Mouse (Mus musculus) hindbrain, embryonic 14.5 days (tissue): ENCODE measurements around the gene Gm11639. TPM values are rescaled to one million over a fixed set of nuclear protein-coding genes. Genes with fewer than 3 reads are reported as not detected.
A peak's percentile ranks its signal among the peaks of the same experiment; 100 is the strongest.

Source experiments
- ATAC-seq: fragments of 200-750 bp; cut with Nextera tagmentation; 2 replicates; pipeline ENCODE4 v1.8.0; 2017; ENCODE audit warnings: moderate number of reproducible peaks, mild to moderate bottlenecking, moderate TSS enrichment, moderate library complexity; ENCODE audit not compliant: low FRiP score
- DNase-seq: peaks from one replicate; pipeline ENCODE4 v3.0.0-alpha.2; 2015; ENCODE audit warnings: low spot score
- H3K27ac ChIP-seq: fragments of 300-500 bp; sonication (generic); 2 replicates; pipeline ENCODE4 v1.5.1; 2014; ENCODE audit warnings: mild to moderate bottlenecking, moderate library complexity
- H3K27me3 ChIP-seq: fragments of 300-500 bp; sonication (generic); 2 replicates; pipeline ENCODE4 v1.6.1; 2014; ENCODE audit warnings: mild to moderate bottlenecking, low read length, mixed read lengths; ENCODE audit not compliant: control insufficient read depth, insufficient read depth
- H3K36me3 ChIP-seq: fragments of 300-500 bp; sonication (generic); replicated peaks from 2 replicates; pipeline ENCODE4 v1.6.1; 2014; ENCODE audit not compliant: control insufficient read depth, insufficient read depth
- H3K4me1 ChIP-seq: fragments of 300-500 bp; sonication (generic); replicated peaks from 2 replicates; pipeline ENCODE4 v1.6.1; 2014; ENCODE audit warnings: antibody characterized with exemption, low read length, mixed read lengths; ENCODE audit not compliant: control insufficient read depth, insufficient read depth
- H3K4me2 ChIP-seq: fragments of 300-500 bp; sonication (generic); replicated peaks from 2 replicates; pipeline ENCODE4 v1.6.1; 2014; ENCODE audit warnings: mild to moderate bottlenecking, moderate library complexity
- H3K4me3 ChIP-seq: fragments of 300-500 bp; sonication (generic); replicated peaks from 2 replicates; pipeline ENCODE4 v1.5.1; 2014; ENCODE audit warnings: mild to moderate bottlenecking, low read length
- H3K9ac ChIP-seq: fragments of 300-500 bp; sonication (generic); 2 replicates; pipeline ENCODE4 v1.6.1; 2014
- H3K9me3 ChIP-seq: fragments of 300-500 bp; sonication (generic); 2 replicates; pipeline ENCODE4 v1.6.1; 2016; ENCODE audit warnings: low read length; ENCODE audit not compliant: control insufficient read depth
- WGBS: fragments of 180-500 bp; shearing (Covaris S2); extraction: QIAGEN DNeasy Blood & Tissue Kit; methylation state at CpG from one replicate; pipeline ENCODE4 v1.1.7; 2014; 5-methylcytosine and 5-hydroxymethylcytosine counted together
- polyA plus RNA-seq: library from polyadenylated mRNA; unstranded; fragments of >200 nt; fragmentation: Nextera tagmentation; extraction: Ambion mirVana; gene quantifications from 2 replicates; pipeline ENCODE4 v1.2.1, GENCODE M21; 2014

The Gm11639 gene
- polyA plus RNA-seq, result 0.03 and 0.21 TPM in 2 replicates

DNA sequence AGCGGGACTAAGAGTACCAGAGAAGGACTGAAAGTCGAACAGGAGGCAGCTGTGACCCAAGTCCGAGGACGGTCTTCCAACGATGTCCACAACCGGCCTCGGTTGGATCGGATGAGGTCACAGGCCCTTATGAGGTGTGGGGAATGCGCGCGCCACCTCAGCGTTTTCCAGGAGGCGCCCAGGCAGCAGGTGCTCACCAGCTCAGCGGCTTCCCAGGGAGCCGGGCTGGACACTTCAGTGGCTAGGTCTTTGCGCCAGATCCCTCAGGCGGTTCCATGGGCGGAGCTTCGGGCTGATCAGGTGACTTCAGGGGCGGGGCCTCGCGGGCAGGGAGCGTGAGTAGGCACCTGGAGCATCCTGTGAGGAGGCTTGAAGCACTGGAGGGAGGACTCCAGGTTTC is at the start of gene Gm11639:
TSS of gene Gm11639 (plus strand) at position 160 of the 400 bp plus-strand sequence.
- no peaks in the 10 kb centered on the region for H3K36me3 ChIP-seq
- H3K4me1 ChIP-seq, result no peaks in the 10 kb centered on the region
- no peak within 1 kb of the TSS for H3K9ac ChIP-seq
- no peak within 1 kb of the TSS for H3K27ac ChIP-seq
- no peak within 1 kb of the TSS for H3K4me3 ChIP-seq
- peak within 1 kb of the TSS; percentile 19; the same call in 1 of the 2 replicates for H3K4me2 ChIP-seq
- no peaks in the 10 kb centered on the region for H3K27me3 ChIP-seq
- no peak for ATAC-seq
- H3K9me3 ChIP-seq, result no peaks in the 10 kb centered on the region
- WGBS, result 31% methylated on average over 23 of the region's 23 CpGs
- no peak for DNase-seq

DNA sequence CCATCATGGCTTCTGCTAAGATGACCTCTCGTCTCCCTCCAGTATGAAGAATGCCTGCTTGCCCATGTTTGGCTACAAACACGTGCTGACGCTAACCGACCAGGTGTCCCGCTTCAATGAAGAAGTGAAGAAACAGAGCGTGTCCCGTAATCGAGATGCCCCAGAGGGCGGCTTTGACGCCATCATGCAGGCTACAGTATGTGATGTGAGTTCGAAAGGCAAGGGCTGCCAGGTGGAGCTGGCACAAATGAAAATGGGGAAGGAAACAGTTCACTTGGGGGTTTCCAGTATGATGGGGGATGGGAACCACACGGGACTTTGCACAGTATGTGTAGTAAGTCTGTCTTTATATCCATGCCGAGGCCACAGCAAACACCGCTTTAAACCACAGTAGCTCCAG is 48.5 kb upstream of the Gm11639 start:
- DNase-seq (no peak), ATAC-seq (no peak)
- 94% methylated on average over 14 of the region's 14 CpGs for WGBS
- no peak overlapping the region for H3K4me2 ChIP-seq
- no peaks in the 10 kb centered on the region for H3K27me3 ChIP-seq
- no peaks in the 10 kb centered on the region for H3K36me3 ChIP-seq
- no peak overlapping the region for H3K9ac ChIP-seq
- no peaks in the 10 kb centered on the region for H3K9me3 ChIP-seq
- no peak overlapping the region for H3K27ac ChIP-seq
- H3K4me1 ChIP-seq, result no peaks in the 10 kb centered on the region
- no peak overlapping the region for H3K4me3 ChIP-seq

GRCm38 (mm10) chr11:104638006-104638405 is 47.5 kb upstream of the Gm11639 start:
- Histone ChIP-seq H3K9ac (no peak overlapping the region), H3K27ac (no peak overlapping the region), H3K36me3 (no peaks in the 10 kb centered on the region), H3K9me3 (no peaks in the 10 kb centered on the region), H3K4me3 (no peak overlapping the region), H3K4me2 (no peak overlapping the region), H3K27me3 (no peaks in the 10 kb centered on the region), H3K4me1 (no peaks in the 10 kb centered on the region)
- no peak for DNase-seq
- WGBS, result 52% methylated on average over 5 of the region's 5 CpGs
- ATAC-seq, result no peak

DNA sequence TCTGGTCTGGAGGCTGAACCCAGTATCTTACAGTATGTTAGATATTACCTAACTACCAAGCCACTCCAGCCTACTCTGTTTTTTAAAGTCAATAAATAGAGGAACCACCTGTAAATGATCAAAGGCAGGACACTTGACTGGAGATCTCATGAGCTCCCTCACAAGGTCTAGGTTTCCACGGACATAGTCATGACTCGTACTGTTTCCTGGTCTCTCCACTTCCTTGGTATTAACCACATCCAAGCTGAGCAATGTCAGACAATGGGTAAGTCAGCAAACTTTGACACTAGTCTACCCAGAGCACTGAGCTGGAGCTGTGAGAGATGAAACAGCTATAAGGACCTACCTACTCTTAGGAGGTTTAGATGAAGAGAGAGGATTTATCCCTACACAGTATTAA is 46.6 kb upstream of the Gm11639 start:
- DNase-seq (no peak), ATAC-seq (no peak)
- Histone ChIP-seq H3K9ac (no peak overlapping the region), H3K4me1 (no peaks in the 10 kb centered on the region), H3K27me3 (no peaks in the 10 kb centered on the region), H3K9me3 (no peaks in the 10 kb centered on the region), H3K4me3 (no peak overlapping the region), H3K4me2 (no peak overlapping the region), H3K36me3 (no peaks in the 10 kb centered on the region), H3K27ac (no peak overlapping the region)
- WGBS, result 84% methylated on average over 2 of the region's 2 CpGs

GRCm38 (mm10) chr11:104639634-104640033 is 45.9 kb upstream of the Gm11639 start:
- H3K4me1 ChIP-seq, result no peaks in the 10 kb centered on the region
- WGBS, result 87% methylated on average over 9 of the region's 9 CpGs
- no peaks in the 10 kb centered on the region for H3K36me3 ChIP-seq

DNA sequence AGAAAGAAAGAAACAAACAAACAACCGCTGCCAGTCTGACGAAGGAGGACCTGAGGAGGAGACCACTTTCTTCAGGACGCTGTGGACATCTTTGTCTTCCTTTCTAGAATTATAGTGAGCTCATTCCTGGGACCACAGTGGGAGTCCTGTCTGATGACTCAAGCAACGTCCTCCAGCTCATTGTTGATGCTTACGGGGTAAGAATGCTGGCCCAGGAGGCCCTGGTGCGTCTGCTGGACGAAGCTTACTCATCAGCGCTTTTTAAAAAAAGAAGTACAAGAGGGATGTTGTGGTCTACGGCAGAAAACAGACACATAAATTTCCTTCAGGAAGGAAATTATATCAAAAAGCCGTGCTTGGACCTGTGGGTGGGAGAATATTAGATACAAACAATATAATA is 44.6 kb upstream of the Gm11639 start:
- DNase-seq (no peak), ATAC-seq (no peak)
- 79% methylated on average over 10 of the region's 10 CpGs for WGBS
- Histone ChIP-seq H3K27ac (no peak overlapping the region), H3K4me3 (no peak overlapping the region), H3K9me3 (no peaks in the 10 kb centered on the region), H3K4me1 (no peaks in the 10 kb centered on the region), H3K36me3 (no peaks in the 10 kb centered on the region), H3K4me2 (no peak overlapping the region), H3K9ac (no peak overlapping the region), H3K27me3 (no peaks in the 10 kb centered on the region)

More at GRCm38 (mm10) chr11:104639634-104640033, 45.9 kb upstream of the Gm11639 start:
- ATAC-seq, result no peak
- no peak overlapping the region for H3K27ac ChIP-seq
- H3K4me2 ChIP-seq, result no peak overlapping the region
- DNase-seq, result no peak
- H3K27me3 ChIP-seq, result no peaks in the 10 kb centered on the region
- no peaks in the 10 kb centered on the region for H3K9me3 ChIP-seq
- no peak overlapping the region for H3K4me3 ChIP-seq
- no peak overlapping the region for H3K9ac ChIP-seq

- ATAC-seq (no peak), DNase-seq (no peak)
- 69% methylated on average over 4 of the region's 4 CpGs for WGBS
Observed at GRCm38 (mm10) chr11:104643236-104643635, 42.3 kb upstream of the Gm11639 start.

GRCm38 (mm10) chr11:104645402-104645801 is 40.1 kb upstream of the Gm11639 start:
- Histone ChIP-seq H3K36me3 (no peaks in the 10 kb centered on the region), H3K4me2 (no peak overlapping the region), H3K27me3 (no peaks in the 10 kb centered on the region), H3K9me3 (no peaks in the 10 kb centered on the region), H3K4me1 (no peaks in the 10 kb centered on the region), H3K27ac (no peak overlapping the region), H3K4me3 (no peak overlapping the region), H3K9ac (no peak overlapping the region)
- DNase-seq, result no peak
- no peak for ATAC-seq
- WGBS, result 95% methylated on average over 6 of the region's 6 CpGs

More at GRCm38 (mm10) chr11:104643236-104643635, 42.3 kb upstream of the Gm11639 start:
- H3K36me3 ChIP-seq, result no peaks in the 10 kb centered on the region
- no peak overlapping the region for H3K4me2 ChIP-seq
- no peak overlapping the region for H3K27ac ChIP-seq
- no peak overlapping the region for H3K4me3 ChIP-seq
- no peak overlapping the region for H3K9ac ChIP-seq
- H3K4me1 ChIP-seq, result no peaks in the 10 kb centered on the region
- H3K9me3 ChIP-seq, result no peaks in the 10 kb centered on the region
- no peaks in the 10 kb centered on the region for H3K27me3 ChIP-seq

- WGBS, result 79% methylated on average over 4 of the region's 4 CpGs
- H3K27ac ChIP-seq, result no peak overlapping the region
- ATAC-seq, result no peak
- H3K9me3 ChIP-seq, result no peaks in the 10 kb centered on the region
- DNase-seq, result no peak
- no peak overlapping the region for H3K4me2 ChIP-seq
- H3K9ac ChIP-seq, result no peak overlapping the region
- no peak overlapping the region for H3K4me3 ChIP-seq
- H3K4me1 ChIP-seq, result no peaks in the 10 kb centered on the region
- no peaks in the 10 kb centered on the region for H3K36me3 ChIP-seq
- H3K27me3 ChIP-seq, result no peaks in the 10 kb centered on the region
Observed at GRCm38 (mm10) chr11:104646173-104646572, 39.3 kb upstream of the Gm11639 start.

GRCm38 (mm10) chr11:104646611-104647010 is 38.9 kb upstream of the Gm11639 start:
- Histone ChIP-seq H3K27me3 (no peaks in the 10 kb centered on the region), H3K4me2 (no peak overlapping the region), H3K27ac (no peak overlapping the region), H3K36me3 (no peaks in the 10 kb centered on the region), H3K4me1 (no peaks in the 10 kb centered on the region), H3K9me3 (no peaks in the 10 kb centered on the region), H3K9ac (no peak overlapping the region), H3K4me3 (no peak overlapping the region)
- 77% methylated on average over 5 of the region's 5 CpGs for WGBS
- ATAC-seq, result no peak
- DNase-seq, result no peak
